Comparison of ENCODE assay signal across 24 mouse cellular contexts in genomic region chr9:22905434-22905833, GRCm38 (mm10).
DNase-seq lines count a peak whose midpoint lies in the region; ATAC-seq lines count a peak whose summit lies in the region.
"Had no signal": no experiment of that assay in that cellular context is flagged by ENCODE, and none has a peak within 500 bp of the region (broad histone marks: within the 10 kb centered on the region; RNA-seq: fewer than 3 reads in every experiment).

No protein-coding gene starts in this region.

- WGBS in hindbrain, embryonic 14.5 days, result 87% methylated on average over 3 of the region's 3 CpGs
- WGBS in hindbrain, embryonic 16.5 days, result 88% methylated on average over 3 of the region's 3 CpGs
- 82% methylated on average over 3 of the region's 3 CpGs for WGBS in embryonic facial prominence, embryonic 10.5 days

- no peak for DNase-seq in hindbrain, embryonic 14.5 days (ENCODE audit: low spot score)
- DNase-seq in embryonic facial prominence, embryonic 10.5 days (ENCODE audit: low spot score), result no peak
- DNase-seq in heart, adult 9 months (ENCODE audit: low spot score in 2 of 2), result peak; percentile 49 to 60
- peak; percentile 12 for DNase-seq in heart, postnatal 25 days (ENCODE audit: low spot score)
- DNase-seq in urinary bladder, adult 18-20 months (ENCODE audit: low spot score in 2 of 2), result no peak
- DNase-seq in cerebellum, adult 9-10 months, result no peak
- DNase-seq: adrenal gland, postnatal 25 days; cerebellum, postnatal 10 days; forebrain, postnatal 0 days; gastrocnemius, postnatal 25 days; kidney, adult 9 months; kidney, postnatal 14 days; layer of hippocampus, postnatal 36 days; liver, embryonic 13.5 days; lung, embryonic 14.5 days; lung, postnatal 36 days had no signal

- no peaks in the 10 kb centered on the region for H3K27me3 ChIP-seq in hindbrain, embryonic 14.5 days (ENCODE audit: control insufficient read depth, insufficient read depth, low read length)
- H3K27me3 ChIP-seq in hindbrain, embryonic 16.5 days (replicated peaks; ENCODE audit: control insufficient read depth, insufficient read depth, low read length), result no peaks in the 10 kb centered on the region
- H3K27me3 ChIP-seq in embryonic facial prominence, embryonic 10.5 days (replicated peaks; ENCODE audit: low read depth, poor library complexity, severe bottlenecking), result no peaks in the 10 kb centered on the region
- H3K27me3 ChIP-seq: embryonic facial prominence, embryonic 12.5 days; liver, embryonic 13.5 days; neural tube, embryonic 15.5 days had no signal

- H3K9ac ChIP-seq in hindbrain, embryonic 14.5 days, result no peak overlapping the region
- no peak overlapping the region for H3K9ac ChIP-seq in hindbrain, embryonic 16.5 days (ENCODE audit: low read depth, low read length)
- H3K9ac ChIP-seq: embryonic facial prominence, embryonic 12.5 days; forebrain, postnatal 0 days; liver, embryonic 13.5 days; lung, embryonic 14.5 days; neural tube, embryonic 15.5 days had no signal

- peak; percentile 31; the same call in 1 of the 2 replicates for ATAC-seq in hindbrain, embryonic 14.5 days (ENCODE audit: low FRiP score)
- ATAC-seq in hindbrain, embryonic 16.5 days, result no peak
- ATAC-seq: activated CD4-positive, CD25-positive, alpha-beta regulatory T cell, adult 4 months; forebrain, postnatal 0 days; hindbrain, postnatal 0 days; intestine, embryonic 16.5 days; midbrain, embryonic 16.5 days had no signal

- H3K36me3 ChIP-seq in hindbrain, embryonic 14.5 days (replicated peaks; ENCODE audit: control insufficient read depth, insufficient read depth), result no peaks in the 10 kb centered on the region
- H3K36me3 ChIP-seq in hindbrain, embryonic 16.5 days (ENCODE audit: control insufficient read depth, insufficient read depth, low read length), result no peaks in the 10 kb centered on the region
- H3K36me3 ChIP-seq in embryonic facial prominence, embryonic 10.5 days (replicated peaks), result no peaks in the 10 kb centered on the region
- H3K36me3 ChIP-seq: embryonic facial prominence, embryonic 12.5 days; liver, embryonic 13.5 days; neural tube, embryonic 15.5 days had no signal

- no peak overlapping the region for H3K4me3 ChIP-seq in hindbrain, embryonic 14.5 days (replicated peaks; ENCODE audit: low read length)
- no peak overlapping the region for H3K4me3 ChIP-seq in hindbrain, embryonic 16.5 days (ENCODE audit: low read length)
- no peak overlapping the region for H3K4me3 ChIP-seq in embryonic facial prominence, embryonic 10.5 days
- H3K4me3 ChIP-seq: embryonic facial prominence, embryonic 12.5 days; layer of hippocampus, adult 2 months; liver, embryonic 13.5 days; neural tube, embryonic 15.5 days had no signal

- intact Hi-C loops in heart, postnatal 25 days (cut with DNase I), result loop anchor here (5.0 kb wide), 1 partner anchor 83 kb away; no protein-coding TSS in a partner anchor

- no peaks in the 10 kb centered on the region for H3K9me3 ChIP-seq in hindbrain, embryonic 14.5 days (ENCODE audit: control insufficient read depth, low read length)
- no peaks in the 10 kb centered on the region for H3K9me3 ChIP-seq in hindbrain, embryonic 16.5 days (ENCODE audit: control insufficient read depth, low read length)
- no peaks in the 10 kb centered on the region for H3K9me3 ChIP-seq in embryonic facial prominence, embryonic 10.5 days
- H3K9me3 ChIP-seq: embryonic facial prominence, embryonic 12.5 days; liver, embryonic 13.5 days; neural tube, embryonic 15.5 days had no signal

- H3K27ac ChIP-seq in hindbrain, embryonic 14.5 days, result no peak overlapping the region
- no peak overlapping the region for H3K27ac ChIP-seq in hindbrain, embryonic 16.5 days (ENCODE audit: low read depth, low read length)
- H3K27ac ChIP-seq in embryonic facial prominence, embryonic 10.5 days (replicated peaks), result peak overlapping the region; percentile 8; the same call in 1 of the 2 replicates
- H3K27ac ChIP-seq: embryonic facial prominence, embryonic 12.5 days; hindbrain, postnatal 0 days; layer of hippocampus, adult 2 months; liver, embryonic 13.5 days; neural tube, embryonic 15.5 days had no signal

- no peak overlapping the region for H3K4me2 ChIP-seq in hindbrain, embryonic 14.5 days (replicated peaks)
- H3K4me2 ChIP-seq in hindbrain, embryonic 16.5 days (ENCODE audit: low read length), result no peak overlapping the region
- H3K4me2 ChIP-seq: embryonic facial prominence, embryonic 12.5 days; liver, embryonic 13.5 days; lung, embryonic 14.5 days; neural tube, embryonic 15.5 days had no signal

- no peaks in the 10 kb centered on the region for H3K4me1 ChIP-seq in hindbrain, embryonic 14.5 days (replicated peaks; ENCODE audit: control insufficient read depth, insufficient read depth, low read length)
- H3K4me1 ChIP-seq in hindbrain, embryonic 16.5 days (ENCODE audit: control insufficient read depth, insufficient read depth, low read depth, low read length), result no peaks in the 10 kb centered on the region
- no peaks in the 10 kb centered on the region; the same call in 1 of the 2 replicates for H3K4me1 ChIP-seq in embryonic facial prominence, embryonic 10.5 days
- H3K4me1 ChIP-seq: liver, embryonic 13.5 days; neural tube, embryonic 15.5 days had no signal

Comparison
In these comparisons a context has a peak if more than half of its experiments do, and no peak if none do; other contexts are left out.
1. DNase-seq: peak in heart, adult 9 months (2 of 2) and heart, postnatal 25 days (single experiment); none in hindbrain, embryonic 14.5 days (single experiment), embryonic facial prominence, embryonic 10.5 days (single experiment), urinary bladder, adult 18-20 months (0 of 2) and cerebellum, adult 9-10 months (single experiment).